Mouse (Mus musculus): ENCODE data around the gene Atp8a2.

DNA sequence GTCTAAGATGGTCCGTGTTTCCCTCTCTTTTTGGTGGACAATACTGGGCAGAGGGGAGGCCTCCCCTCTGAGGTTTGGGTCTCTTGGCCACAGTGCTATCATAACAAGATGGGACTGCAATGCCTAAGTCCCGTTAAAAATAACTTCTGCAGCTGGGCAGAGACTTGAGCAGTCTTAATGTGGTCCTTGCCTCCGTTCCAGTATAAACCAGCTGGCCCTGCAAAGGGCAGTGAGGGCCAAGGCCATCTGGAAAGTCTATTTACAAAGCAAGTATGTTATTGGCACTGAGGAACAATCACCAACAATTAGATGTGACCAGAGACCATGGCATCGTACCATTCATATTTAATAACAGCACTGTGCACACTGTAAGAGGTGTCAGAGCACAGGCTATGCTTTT lies 521.6 kb downstream of the Atp8a2 start:
- no peak for TF ChIP-seq EP300 (IDR thresholded peaks at IDR 0.05; ENCODE audit: low read depth)
- no peak for TF ChIP-seq CTCF (IDR thresholded peaks at IDR 0.05; ENCODE audit: low read depth)

All from heart, postnatal 0 days (tissue).